Mouse (Mus musculus): ENCODE results near the gene Rab14.

The Rab14 gene

DNA sequence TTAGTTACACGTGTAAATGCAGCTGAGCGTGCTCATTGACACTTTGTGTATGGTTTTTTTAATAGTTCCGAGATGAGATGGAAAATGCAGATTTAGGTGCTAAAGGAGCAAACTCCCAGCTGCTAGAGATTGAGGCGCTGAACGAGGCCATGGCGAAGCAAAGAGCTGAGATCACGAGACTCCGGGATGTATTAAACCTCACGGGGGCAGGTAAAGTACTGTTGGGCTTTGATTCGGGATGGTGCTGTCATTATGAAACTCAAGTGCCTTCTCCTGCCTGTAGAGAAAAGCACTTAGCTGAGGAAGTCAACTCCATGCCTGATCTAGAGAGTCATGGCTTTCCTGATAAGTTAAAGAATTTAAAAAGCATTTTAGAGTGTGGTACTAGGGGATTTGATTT, 52.1 kb downstream of the Rab14 start:
- no peak for TF ChIP-seq GATA4 (IDR thresholded peaks at IDR 0.05; ENCODE audit: insufficient replicate concordance, low read length)

DNA sequence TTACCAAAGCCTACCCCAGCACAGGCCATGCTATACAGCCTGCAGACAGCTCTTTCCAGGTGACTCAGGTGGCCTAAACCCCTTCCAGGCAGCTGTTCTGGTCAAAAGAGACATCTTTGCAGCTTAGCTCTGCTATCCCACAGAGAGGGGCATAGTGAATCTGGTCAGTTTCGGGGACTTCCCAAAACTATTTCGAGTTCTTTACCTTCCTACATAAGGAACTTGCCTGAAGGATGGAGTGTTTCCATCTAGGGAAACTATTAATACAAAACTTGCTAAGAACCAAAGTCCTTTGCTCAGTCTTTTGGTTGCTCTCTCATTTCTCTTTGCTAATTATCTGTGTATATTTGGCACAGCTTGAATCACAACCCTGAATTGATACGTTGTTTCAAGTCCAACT, 59.2 kb downstream of the Rab14 start:
- TF ChIP-seq GATA4 (IDR thresholded peaks at IDR 0.05; ENCODE audit: insufficient replicate concordance, low read length) = no peak

DNA sequence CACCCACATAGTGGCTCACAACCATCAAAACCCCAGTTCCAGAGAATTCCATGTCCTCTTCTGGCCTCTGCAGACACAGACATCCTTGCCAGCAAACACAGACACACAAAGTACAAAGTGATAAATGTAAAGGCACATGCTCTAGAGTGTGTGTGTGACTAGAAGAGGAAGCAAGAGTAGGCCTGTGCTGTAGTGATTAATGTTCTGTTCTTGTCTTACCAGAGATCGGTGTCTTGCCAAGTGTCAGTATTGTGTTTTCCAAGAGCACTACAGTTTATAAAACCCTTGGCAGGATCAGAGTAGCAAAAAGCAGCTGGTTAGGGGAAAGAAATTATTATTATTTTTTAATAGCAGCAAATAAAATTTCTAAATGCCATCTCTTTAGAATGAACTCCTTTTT, 62.3 kb downstream of the Rab14 start:
- no peak for TF ChIP-seq GATA4 (IDR thresholded peaks at IDR 0.05; ENCODE audit: insufficient replicate concordance, low read length)

DNA sequence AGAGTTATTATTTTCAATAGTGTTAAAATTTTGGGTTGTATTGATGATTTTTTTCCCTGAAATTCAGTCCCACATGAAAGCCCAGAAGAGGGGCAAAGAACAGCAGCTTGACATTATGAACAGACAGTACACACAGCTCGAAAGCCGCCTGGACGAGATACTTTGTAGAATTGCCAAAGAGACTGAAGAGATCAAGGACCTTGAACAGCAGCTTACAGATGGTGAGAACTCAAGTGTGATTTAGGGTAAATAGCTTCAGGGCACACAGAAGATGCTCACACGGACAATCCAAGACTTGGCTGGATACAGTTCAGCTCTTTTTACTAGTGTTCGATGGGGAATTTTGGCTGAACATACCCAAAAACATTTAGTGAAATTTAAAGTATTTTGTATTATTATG, 67.0 kb downstream of the Rab14 start:
- TF ChIP-seq GATA4 (IDR thresholded peaks at IDR 0.05; ENCODE audit: insufficient replicate concordance, low read length) = no peak

DNA sequence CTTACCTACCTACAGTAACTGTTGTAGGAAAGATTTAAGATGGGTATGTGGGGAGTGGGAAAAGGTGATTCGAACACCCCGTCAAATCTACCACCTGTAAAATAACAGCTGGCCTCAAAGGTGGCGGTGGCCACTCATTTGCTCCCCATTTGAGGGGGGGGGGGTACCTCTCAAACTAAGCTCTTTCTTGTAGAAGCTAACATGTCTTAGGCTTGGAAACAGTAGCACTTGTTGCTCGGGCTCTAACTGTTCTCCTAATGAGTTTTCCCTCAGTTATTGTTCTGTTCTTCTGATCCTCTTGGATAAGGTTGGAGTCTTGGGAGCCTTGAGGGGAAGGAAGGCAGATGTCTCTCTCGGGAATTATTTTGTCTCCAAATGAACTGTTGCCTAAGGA, 68.3 kb downstream of the Rab14 start:
- TF ChIP-seq GATA4 (IDR thresholded peaks at IDR 0.05; ENCODE audit: insufficient replicate concordance, low read length) = no peak

DNA sequence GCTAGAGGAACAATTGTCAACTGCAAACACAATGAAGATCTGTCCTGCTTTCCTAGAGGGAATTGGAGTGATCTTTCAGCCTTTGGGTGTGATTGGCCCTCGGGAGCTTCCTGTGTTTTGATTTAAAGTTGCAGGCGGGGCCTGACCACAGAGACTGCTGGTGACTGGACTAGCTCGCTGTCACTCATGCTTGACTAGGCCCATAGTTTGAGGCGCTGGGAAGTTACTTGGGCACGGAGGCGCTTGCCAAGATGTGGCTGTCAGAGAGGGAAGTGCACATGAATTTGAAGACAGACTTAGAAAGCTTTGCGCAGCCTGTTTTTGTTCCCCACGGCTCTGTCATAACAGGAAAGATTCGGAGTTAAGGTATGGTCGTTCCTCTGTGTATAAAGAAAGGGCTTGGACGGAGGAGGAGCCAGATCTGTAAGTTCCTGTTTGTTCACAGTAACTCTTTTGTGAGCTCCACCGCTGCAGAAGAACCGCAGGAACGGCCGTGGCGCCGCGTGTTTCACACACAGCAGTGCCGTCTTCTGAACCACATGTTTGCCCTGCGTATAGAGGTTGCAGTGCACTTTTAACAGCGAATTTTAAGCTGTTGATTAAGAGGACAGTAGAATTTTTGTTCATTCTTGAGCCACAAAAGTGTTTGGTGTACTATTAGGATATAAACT, 68.8 kb downstream of the Rab14 start:
- TF ChIP-seq GATA4 (IDR thresholded peaks at IDR 0.05; ENCODE audit: insufficient replicate concordance, low read length) = peak; percentile 30; the same call in 1 of the 2 replicates

DNA sequence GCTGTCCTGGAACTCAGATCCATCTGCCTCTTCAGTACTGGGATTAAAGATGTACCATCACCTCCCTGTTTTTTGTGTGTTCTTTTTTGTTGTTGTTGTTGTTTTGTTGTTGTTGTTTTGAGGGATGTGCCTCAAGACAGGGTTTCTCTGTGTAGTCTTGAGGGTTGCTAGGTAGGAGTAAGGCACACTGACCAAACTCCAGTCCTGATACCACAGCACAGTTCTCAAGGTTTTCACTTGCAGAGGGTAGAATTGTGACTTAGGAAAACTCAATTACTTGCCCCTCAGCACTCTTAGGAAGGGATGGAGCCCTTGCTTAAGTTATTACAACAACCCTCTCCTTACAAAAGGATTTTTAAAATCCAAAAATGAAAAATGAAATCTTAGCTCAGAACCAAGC, 69.4 kb downstream of the Rab14 start:
- TF ChIP-seq GATA4 (IDR thresholded peaks at IDR 0.05; ENCODE audit: insufficient replicate concordance, low read length) = no peak
